Mouse (Mus musculus) liver, embryonic 15.5 days (tissue): ENCODE measurements around the gene Slc6a2. TPM values are rescaled to one million over a fixed set of nuclear protein-coding genes. Genes with fewer than 3 reads are reported as not detected.

Experiments
- ATAC-seq: fragments of 200-750 bp; cut with Nextera tagmentation; 2 replicates; pipeline ENCODE4 v1.8.0; 2017; ENCODE audit warnings: moderate number of reproducible peaks, mild to moderate bottlenecking, moderate library complexity; ENCODE audit not compliant: insufficient read depth
- H3K27ac ChIP-seq: fragments of 300-500 bp; sonication (generic); replicated peaks from 2 replicates; pipeline ENCODE4 v1.5.1; 2015; ENCODE audit warnings: mild to moderate bottlenecking, inconsistent platforms
- H3K27me3 ChIP-seq: fragments of 300-500 bp; sonication (generic); 2 replicates; pipeline ENCODE4 v1.6.1; 2015; ENCODE audit warnings: mild to moderate bottlenecking, inconsistent platforms
- H3K36me3 ChIP-seq: fragments of 300-500 bp; sonication (generic); replicated peaks from 2 replicates; pipeline ENCODE4 v1.6.1; 2015; ENCODE audit warnings: moderate library complexity, mild to moderate bottlenecking, inconsistent platforms
- H3K4me1 ChIP-seq: fragments of 300-500 bp; sonication (generic); replicated peaks from 2 replicates; pipeline ENCODE4 v1.6.1; 2015; ENCODE audit warnings: inconsistent platforms
- H3K4me2 ChIP-seq: fragments of 300-500 bp; sonication (generic); 2 replicates; pipeline ENCODE4 v1.6.1; 2015; ENCODE audit warnings: moderate library complexity, mild to moderate bottlenecking, inconsistent platforms
- H3K4me3 ChIP-seq: fragments of 300-500 bp; sonication (generic); replicated peaks from 2 replicates; pipeline ENCODE4 v1.5.1; 2015; ENCODE audit warnings: mild to moderate bottlenecking, inconsistent platforms
- H3K9ac ChIP-seq: fragments of 300-500 bp; sonication (generic); 2 replicates; pipeline ENCODE4 v1.6.1; 2015; ENCODE audit warnings: moderate library complexity, mild to moderate bottlenecking, inconsistent platforms
- H3K9me3 ChIP-seq: fragments of 300-500 bp; sonication (generic); replicated peaks from 2 replicates; pipeline ENCODE4 v1.6.1; 2016; ENCODE audit warnings: inconsistent platforms
- WGBS: fragments of 180-500 bp; shearing (Covaris S2); methylation state at CpG from one replicate; pipeline ENCODE4 v1.1.7; 2015; ENCODE audit warnings: mixed read lengths; ENCODE audit not compliant: insufficient replicate concordance; 5-methylcytosine and 5-hydroxymethylcytosine counted together
- microRNA-seq: library from miRNA; unstranded; fragments of <30 nt; microRNA quantifications from one replicate; pipeline ENCODE4, GENCODE M21; 2016
- polyA plus RNA-seq: library from polyadenylated mRNA; unstranded; fragments of >200 nt; fragmentation: Nextera tagmentation; extraction: Ambion mirVana; gene quantifications from 2 replicates; pipeline ENCODE4 v1.2.1, GENCODE M21; 2015

Slc6a2 gene
- polyA plus RNA-seq, 1 experiment from 2014 or later = 0.02 TPM

DNA sequence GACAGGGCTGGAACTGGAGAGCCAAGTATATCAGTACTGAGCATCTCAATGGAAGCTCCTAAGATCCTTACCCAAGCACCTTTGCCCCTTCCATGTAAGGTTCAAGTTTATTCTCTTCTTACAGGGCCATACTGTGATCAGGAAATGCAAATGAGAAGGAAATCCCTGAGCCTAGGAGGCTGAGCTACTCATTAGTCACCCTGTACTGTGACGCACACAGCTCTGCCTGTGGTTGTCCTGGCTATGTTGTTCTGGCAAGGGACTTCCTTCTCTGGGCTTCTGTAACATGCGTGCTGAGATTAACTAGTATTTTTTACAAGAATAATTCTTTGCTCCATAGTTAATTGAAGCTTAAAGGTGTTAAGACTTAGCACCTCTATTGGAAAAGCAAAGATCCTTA, 70.8 kb downstream of the Slc6a2 start:
- no peak overlapping the region for H3K27ac ChIP-seq
- no peak overlapping the region for H3K4me3 ChIP-seq
- WGBS = 33% methylated on average over 2 of the region's 2 CpGs
- no peak overlapping the region for H3K4me2 ChIP-seq
- no peaks in the 10 kb centered on the region for H3K9me3 ChIP-seq
- H3K27me3 ChIP-seq = no peaks in the 10 kb centered on the region
- H3K4me1 ChIP-seq = no peaks in the 10 kb centered on the region
- no peaks in the 10 kb centered on the region for H3K36me3 ChIP-seq
- no peak for ATAC-seq
- H3K9ac ChIP-seq = no peak overlapping the region

DNA sequence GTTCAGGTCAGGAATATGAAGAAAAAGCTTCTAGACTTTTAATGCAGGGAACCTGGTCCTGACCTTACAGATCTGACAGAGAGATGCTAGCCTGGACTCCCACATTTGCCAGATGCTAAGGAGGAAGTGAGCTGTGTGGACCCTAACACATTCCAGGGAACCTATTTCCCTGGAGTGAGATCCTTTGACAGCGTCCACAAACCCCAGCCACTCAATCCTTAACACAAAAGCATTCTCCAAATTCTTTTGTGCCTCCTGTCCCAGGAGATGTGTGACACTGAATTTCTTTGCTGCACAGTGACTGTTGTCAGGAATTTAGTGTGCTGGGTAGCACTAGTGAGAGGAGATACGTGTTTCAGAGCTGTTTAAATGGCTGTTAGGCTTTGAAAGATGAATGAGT, 79.0 kb downstream of the Slc6a2 start:
- no peak overlapping the region for H3K4me2 ChIP-seq
- H3K4me3 ChIP-seq = no peak overlapping the region
- H3K9ac ChIP-seq = no peak overlapping the region
- no peaks in the 10 kb centered on the region for H3K9me3 ChIP-seq
- H3K4me1 ChIP-seq = no peaks in the 10 kb centered on the region
- H3K36me3 ChIP-seq = no peaks in the 10 kb centered on the region
- ATAC-seq = no peak
- no peaks in the 10 kb centered on the region for H3K27me3 ChIP-seq
- H3K27ac ChIP-seq = no peak overlapping the region
- 16% methylated on average over 2 of the region's 2 CpGs for whole genome bisulfite sequencing

DNA sequence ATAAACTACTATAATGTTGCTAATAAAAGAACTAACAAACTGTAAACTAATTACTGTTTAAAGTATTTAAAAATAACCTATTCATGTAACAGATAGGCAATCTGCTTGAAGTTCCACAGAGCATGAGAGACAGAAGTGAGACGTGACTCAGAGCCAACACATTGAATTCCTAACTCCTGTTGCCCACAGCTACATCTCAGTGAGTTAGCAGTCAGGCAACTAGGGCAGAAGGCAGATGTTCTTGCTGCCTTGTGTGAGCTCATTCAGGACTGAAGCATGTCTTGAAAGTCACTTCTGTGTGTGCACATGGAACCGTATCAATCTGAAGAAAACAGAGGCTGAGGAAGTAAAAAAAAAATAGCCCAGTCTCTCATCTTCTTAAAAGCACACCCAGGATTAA, 80.4 kb downstream of the Slc6a2 start:
- Histone ChIP-seq H3K27me3 (no peaks in the 10 kb centered on the region), H3K9ac (no peak overlapping the region), H3K27ac (no peak overlapping the region), H3K4me2 (no peak overlapping the region), H3K4me1 (no peaks in the 10 kb centered on the region), H3K4me3 (no peak overlapping the region), H3K36me3 (no peaks in the 10 kb centered on the region), H3K9me3 (no peaks in the 10 kb centered on the region)
- ATAC-seq = no peak
- 65% methylated on average over 2 of the region's 2 CpGs for WGBS

- H3K9me3 ChIP-seq = no peaks in the 10 kb centered on the region
- no peak overlapping the region for H3K4me2 ChIP-seq
- H3K9ac ChIP-seq = no peak overlapping the region
- no peaks in the 10 kb centered on the region for H3K4me1 ChIP-seq
- H3K36me3 ChIP-seq = no peaks in the 10 kb centered on the region
- no peak for ATAC-seq
- H3K4me3 ChIP-seq = no peak overlapping the region
- 45% methylated on average over 4 of the region's 4 CpGs for WGBS
- no peaks in the 10 kb centered on the region for H3K27me3 ChIP-seq
- no peak overlapping the region for H3K27ac ChIP-seq
Observed at GRCm38 (mm10) chr8:93040776-93041567, 81.1 kb downstream of the Slc6a2 start.

DNA sequence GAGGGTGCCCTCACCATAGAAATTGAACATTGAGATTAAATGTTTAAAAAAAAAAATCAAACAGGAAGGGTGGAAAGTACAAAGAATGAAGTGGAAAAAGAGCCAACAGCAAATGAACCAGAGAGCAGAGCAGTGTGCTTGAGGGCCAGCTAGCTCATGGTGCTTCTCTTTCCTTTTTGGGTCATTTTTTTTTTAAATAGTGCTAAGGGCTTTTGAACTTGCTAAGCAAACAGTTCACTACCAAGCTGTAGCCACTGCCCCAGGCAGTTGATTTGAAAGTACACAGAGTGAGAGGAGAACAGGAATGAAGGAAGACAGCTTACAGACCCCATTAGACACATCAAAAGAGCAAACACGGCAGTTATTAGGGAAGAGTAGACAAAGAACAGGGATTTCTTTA, 83.2 kb downstream of the Slc6a2 start:
- no peak overlapping the region for H3K4me2 ChIP-seq
- H3K4me3 ChIP-seq = no peak overlapping the region
- H3K9ac ChIP-seq = no peak overlapping the region
- H3K36me3 ChIP-seq = no peaks in the 10 kb centered on the region
- H3K4me1 ChIP-seq = no peaks in the 10 kb centered on the region
- no peak for ATAC-seq
- no peaks in the 10 kb centered on the region for H3K9me3 ChIP-seq
- 53% methylated on average over 1 of the region's 1 CpGs for WGBS
- H3K27ac ChIP-seq = no peak overlapping the region
- no peaks in the 10 kb centered on the region for H3K27me3 ChIP-seq

DNA sequence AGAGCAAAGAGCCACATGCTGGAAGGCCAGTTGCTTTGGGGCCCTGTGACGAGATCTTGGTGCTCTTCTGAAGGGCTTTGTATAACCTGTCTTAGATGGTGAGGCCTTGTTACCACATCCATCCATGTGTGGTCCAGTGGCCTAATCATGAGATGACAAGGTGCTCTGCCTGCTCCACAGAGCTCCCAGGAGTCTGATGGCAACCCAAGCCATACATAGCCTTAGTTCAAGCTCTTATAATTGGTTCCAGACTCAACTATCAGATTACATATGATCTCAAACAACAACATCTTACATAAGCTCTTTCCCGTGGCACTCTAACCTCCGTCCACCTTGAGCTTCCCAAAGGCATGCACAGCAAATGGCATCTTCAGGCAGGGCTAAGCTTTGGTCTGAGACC, 88.2 kb downstream of the Slc6a2 start, which contains the start of gene Ces1a:
Ces1a (minus strand) TSS at position 101 of the 400 bp plus-strand sequence.
- ATAC-seq = no peak
- H3K27ac ChIP-seq = no peak within 1 kb of the TSS
- H3K27me3 ChIP-seq = no peaks in the 10 kb centered on the region
- WGBS = 43% methylated on average over 3 of the region's 3 CpGs
- H3K9ac ChIP-seq = no peak within 1 kb of the TSS
- H3K4me1 ChIP-seq = no peaks in the 10 kb centered on the region
- H3K4me3 ChIP-seq = no peak within 1 kb of the TSS
- H3K9me3 ChIP-seq = no peaks in the 10 kb centered on the region
- H3K36me3 ChIP-seq = no peaks in the 10 kb centered on the region
- H3K4me2 ChIP-seq = no peak within 1 kb of the TSS

DNA sequence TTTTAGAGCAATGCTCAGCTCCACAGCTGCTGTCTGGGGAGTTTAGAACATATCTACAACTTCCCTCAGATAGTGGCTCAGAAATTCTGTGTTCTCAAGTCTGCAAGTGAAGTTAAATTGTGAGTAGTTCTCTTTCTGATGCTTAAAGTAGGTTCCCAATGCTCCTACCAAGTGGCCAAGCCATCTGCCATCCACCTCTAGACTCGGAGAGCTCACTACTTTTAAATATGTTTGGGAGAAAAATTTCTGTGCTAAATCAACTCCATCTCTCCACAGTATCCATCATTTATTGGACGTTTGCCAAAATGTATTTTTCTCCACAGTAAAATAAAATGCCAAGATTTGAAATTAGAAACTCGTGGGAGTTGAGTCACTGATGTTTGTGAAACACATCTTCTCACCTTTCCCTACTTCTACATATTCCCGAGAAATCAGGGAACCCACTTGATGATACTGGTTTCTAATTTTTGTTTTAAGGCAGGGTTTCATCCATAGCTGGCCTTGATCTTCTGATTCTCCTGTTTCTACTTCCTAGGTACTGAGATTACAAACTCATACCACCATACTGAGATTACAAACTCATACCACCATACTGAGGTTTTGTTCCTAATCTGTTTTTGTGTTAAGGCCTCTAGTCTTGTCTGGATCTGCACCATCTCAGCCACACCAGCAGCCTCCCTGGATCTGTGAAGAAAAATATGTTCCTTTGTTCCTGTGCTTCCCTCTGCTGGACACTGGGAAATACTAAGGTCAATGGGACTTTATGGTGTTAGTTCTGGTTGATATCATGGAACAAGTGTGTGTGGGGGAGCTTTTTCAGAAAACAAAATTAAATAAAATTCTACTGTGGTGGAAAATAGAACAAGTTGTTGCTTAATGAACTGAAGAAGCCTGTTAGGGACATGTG, 88.9 kb downstream of the Slc6a2 start:
- H3K27ac ChIP-seq = no peak overlapping the region
- H3K27me3 ChIP-seq = no peaks in the 10 kb centered on the region
- H3K4me2 ChIP-seq = no peak overlapping the region
- no peaks in the 10 kb centered on the region for H3K4me1 ChIP-seq
- H3K36me3 ChIP-seq = no peaks in the 10 kb centered on the region
- no peaks in the 10 kb centered on the region for H3K9me3 ChIP-seq
- WGBS = 36% methylated on average over 4 of the region's 4 CpGs
- H3K4me3 ChIP-seq = no peak overlapping the region
- no peak for ATAC-seq
- no peak overlapping the region for H3K9ac ChIP-seq

Small RNA genes lying within 50 kb of the gene (microRNA-seq; reads per million reads assigned to microRNA genes)
- gene Gm22151 = not detected

Other genes starting within 250 kb of the Slc6a2 start
- 9.5 and 10.7 TPM in 2 replicates for gene Mmp2, start 132.8 kb upstream of the Slc6a2 start, polyA plus RNA-seq
- 4.3 and 4.5 TPM in 2 replicates for gene Lpcat2, start 104.7 kb upstream of the Slc6a2 start, polyA plus RNA-seq
- 0.12 TPM in 2 replicates for gene Capns2, start 58.7 kb upstream of the Slc6a2 start, polyA plus RNA-seq
- not detected in 2 replicates for gene Ces1a, start 88.1 kb downstream of the Slc6a2 start, polyA plus RNA-seq
- gene Ces1b, start 119.9 kb downstream of the Slc6a2 start, polyA plus RNA-seq = not detected in 2 replicates
- gene Ces1c, start 171.2 kb downstream of the Slc6a2 start, polyA plus RNA-seq = 6.2 and 10.3 TPM in 2 replicates
- 34.4 and 36.8 TPM in 2 replicates for gene Ces1d, start 237.8 kb downstream of the Slc6a2 start, polyA plus RNA-seq